Mouse (Mus musculus) forebrain, embryonic 16.5 days (tissue): Measurements from ENCODE around the gene Serp2. TPM values are rescaled to one million over a fixed set of nuclear protein-coding genes. Genes with fewer than 3 reads are reported as not detected.
A peak's percentile ranks its signal among the peaks of the same experiment; 100 is the strongest.
"Not testable (repeated sequence)": the region's sequence is repeated elsewhere in the genome, so short reads cannot be mapped to it uniquely, and the experiment has no call there.

Experiments used
- ATAC-seq: fragments of 200-750 bp; cut with Nextera tagmentation; 2 replicates; pipeline ENCODE4 v1.8.0; 2017; ENCODE audit warnings: mild to moderate bottlenecking, moderate library complexity
- H3K27ac ChIP-seq: fragments of 300-500 bp; sonication (generic); 2 replicates; pipeline ENCODE4 v1.5.1; 2014; ENCODE audit warnings: low read length, control low read depth
- H3K27me3 ChIP-seq: fragments of 300-500 bp; sonication (generic); replicated peaks from 2 replicates; pipeline ENCODE4 v1.6.1; 2014; ENCODE audit warnings: low read length; ENCODE audit not compliant: control insufficient read depth, insufficient read depth
- H3K36me3 ChIP-seq: fragments of 300-500 bp; sonication (generic); 2 replicates; pipeline ENCODE4 v1.6.1; 2014; ENCODE audit not compliant: control insufficient read depth, insufficient read depth
- H3K4me1 ChIP-seq: fragments of 300-500 bp; sonication (generic); replicated peaks from 2 replicates; pipeline ENCODE4 v1.6.1; 2014; ENCODE audit warnings: low read length; ENCODE audit not compliant: control insufficient read depth, insufficient read depth
- H3K4me2 ChIP-seq: fragments of 300-500 bp; sonication (generic); 2 replicates; pipeline ENCODE4 v1.6.1; 2014; ENCODE audit warnings: mild to moderate bottlenecking, low read length, control low read depth
- H3K4me3 ChIP-seq: fragments of 300-500 bp; sonication (generic); replicated peaks from 2 replicates; pipeline ENCODE4 v1.5.1; 2014; ENCODE audit warnings: mild to moderate bottlenecking, low read length, control low read depth
- H3K9ac ChIP-seq: fragments of 300-500 bp; sonication (generic); replicated peaks from 2 replicates; pipeline ENCODE4 v1.6.1; 2014; ENCODE audit warnings: low read depth, low read length, control low read depth
- H3K9me3 ChIP-seq: fragments of 300-500 bp; sonication (generic); 2 replicates; pipeline ENCODE4 v1.6.1; 2016; ENCODE audit warnings: low read length; ENCODE audit not compliant: control insufficient read depth
- WGBS: fragments of 180-500 bp; shearing (Covaris S2); extraction: QIAGEN DNeasy Blood & Tissue Kit; methylation state at CpG from one replicate; pipeline ENCODE4 v1.1.7; 2014; 5-methylcytosine and 5-hydroxymethylcytosine counted together
- polyA plus RNA-seq: library from polyadenylated mRNA; unstranded; fragments of >200 nt; fragmentation: Nextera tagmentation; extraction: Ambion mirVana; gene quantifications from 2 replicates; pipeline ENCODE4 v1.2.1, GENCODE M21; 2015

Serp2 gene
- polyA plus RNA-seq, 1 experiment from 2014 or later: 163 TPM

DNA sequence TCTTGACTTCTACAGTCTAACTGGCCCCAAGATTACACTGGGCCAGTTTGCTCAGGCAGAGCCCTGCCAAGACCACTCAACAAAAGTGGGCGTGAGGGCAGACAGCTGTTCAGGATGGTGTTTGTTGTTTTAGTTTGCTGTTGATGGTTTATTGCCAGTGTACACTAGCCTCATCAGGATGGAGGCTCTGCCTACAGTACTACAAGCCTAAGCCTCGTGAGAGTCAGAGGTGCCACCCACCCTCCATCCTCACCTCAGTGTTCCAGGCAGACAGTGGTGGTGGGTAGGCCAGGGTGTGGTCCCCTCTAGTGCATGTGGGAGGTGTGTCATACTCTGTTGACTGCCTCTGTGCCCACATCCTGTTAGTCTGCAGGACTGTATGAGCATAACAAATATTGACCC is 23.0 kb upstream of the Serp2 start:
- H3K9ac ChIP-seq: no peak overlapping the region
- WGBS: 83% methylated on average over 2 of the region's 2 CpGs
- no peak overlapping the region for H3K4me3 ChIP-seq
- H3K27ac ChIP-seq: no peak overlapping the region
- peaks cover 13% of the 10 kb centered on the region for H3K4me1 ChIP-seq
- no peak overlapping the region for H3K4me2 ChIP-seq
- H3K9me3 ChIP-seq: no peaks in the 10 kb centered on the region
- H3K27me3 ChIP-seq: no peaks in the 10 kb centered on the region
- no peak for ATAC-seq
- no peaks in the 10 kb centered on the region for H3K36me3 ChIP-seq

DNA sequence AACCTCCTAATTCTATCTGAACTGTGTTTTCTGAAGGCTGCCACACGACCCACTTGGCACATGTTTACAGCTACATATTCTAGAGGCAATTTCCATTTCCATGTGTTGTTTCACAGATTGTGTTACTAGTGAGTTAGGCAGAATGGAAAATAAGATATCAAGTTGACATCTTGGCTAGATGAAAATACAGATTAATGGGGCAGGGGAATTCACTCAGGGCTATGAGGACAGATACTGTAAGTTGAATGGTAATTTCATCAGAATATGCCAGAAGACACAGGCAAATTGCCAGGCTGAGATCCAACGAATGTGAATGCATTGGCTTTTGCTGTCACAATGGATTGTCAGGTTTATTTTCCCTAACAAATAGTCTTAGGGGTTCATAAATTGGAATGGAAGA is 21.2 kb upstream of the Serp2 start:
- Histone ChIP-seq H3K9ac (no peak overlapping the region), H3K9me3 (no peaks in the 10 kb centered on the region), H3K36me3 (no peaks in the 10 kb centered on the region), H3K4me3 (no peak overlapping the region), H3K27ac (peak overlapping the region; percentile 79), H3K4me2 (no peak overlapping the region), H3K4me1 (peaks cover 13% of the 10 kb centered on the region), H3K27me3 (no peaks in the 10 kb centered on the region)
- 6% methylated on average over 2 of the region's 2 CpGs for WGBS
- peak; percentile 86 for ATAC-seq

DNA sequence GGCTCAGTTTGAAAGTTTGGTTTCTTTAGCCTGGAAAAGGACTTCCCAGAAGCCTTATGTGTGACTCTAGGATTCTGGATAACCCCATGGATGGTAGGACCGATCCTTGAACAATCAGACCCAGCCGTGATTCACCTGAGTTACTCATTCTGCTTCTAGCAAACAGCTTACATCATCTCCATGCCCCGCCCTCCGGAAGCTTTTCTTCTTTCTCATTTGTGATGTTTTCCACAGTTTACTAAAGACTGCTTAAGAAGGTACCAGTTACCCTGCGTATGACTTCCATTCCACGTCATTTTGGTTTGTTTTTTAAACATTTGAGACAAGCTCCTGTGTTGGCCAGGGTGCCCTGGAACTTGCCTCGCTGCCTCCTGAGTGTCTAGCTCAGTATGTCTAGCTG is 13.6 kb upstream of the Serp2 start:
- no peaks in the 10 kb centered on the region for H3K9me3 ChIP-seq
- H3K4me3 ChIP-seq: no peak overlapping the region
- no peaks in the 10 kb centered on the region for H3K4me1 ChIP-seq
- no peaks in the 10 kb centered on the region for H3K36me3 ChIP-seq
- H3K27me3 ChIP-seq: no peaks in the 10 kb centered on the region
- H3K9ac ChIP-seq: no peak overlapping the region
- H3K27ac ChIP-seq: no peak overlapping the region
- no peak overlapping the region for H3K4me2 ChIP-seq
- no peak for ATAC-seq
- WGBS: 87% methylated on average over 7 of the region's 7 CpGs

DNA sequence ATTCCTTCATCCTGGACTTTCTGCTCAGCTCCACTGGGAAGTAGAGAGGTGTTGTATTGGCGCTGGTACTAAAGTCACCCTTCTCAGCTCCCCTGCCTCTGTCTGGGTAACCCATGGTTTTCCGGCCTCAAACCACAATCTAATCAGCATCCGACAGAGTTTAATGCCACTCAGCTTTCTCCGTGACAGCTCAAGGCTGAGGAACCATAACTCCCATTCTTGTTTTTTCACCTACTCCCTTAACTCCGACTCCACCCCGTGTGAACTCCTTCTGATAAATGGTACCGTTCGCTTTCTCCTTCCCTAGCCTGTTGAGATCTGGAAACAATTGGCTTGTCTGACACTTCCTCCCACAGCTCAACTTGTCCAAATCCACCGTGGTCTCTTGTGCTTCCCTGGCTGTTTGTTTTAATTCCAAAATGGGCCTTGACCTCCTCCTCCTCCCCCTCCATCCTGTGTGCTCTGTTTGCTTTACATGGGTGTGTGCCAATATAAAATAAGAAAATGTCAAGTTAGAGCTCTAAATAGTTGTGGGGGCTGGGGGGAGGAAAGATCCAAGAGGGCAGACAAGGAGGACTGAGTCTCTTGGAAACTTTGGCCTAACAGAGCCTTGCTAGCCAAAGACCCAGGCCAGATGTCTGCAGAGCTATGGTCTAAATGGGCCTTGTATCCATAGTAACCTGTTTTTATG is 12.7 kb upstream of the Serp2 start:
- Histone ChIP-seq H3K4me2 (no peak overlapping the region), H3K27ac (no peak overlapping the region), H3K9me3 (no peaks in the 10 kb centered on the region), H3K27me3 (no peaks in the 10 kb centered on the region), H3K4me1 (no peaks in the 10 kb centered on the region), H3K4me3 (no peak overlapping the region), H3K36me3 (no peaks in the 10 kb centered on the region), H3K9ac (no peak overlapping the region)
- 79% methylated on average over 9 of the region's 9 CpGs for WGBS
- ATAC-seq: no peak

DNA sequence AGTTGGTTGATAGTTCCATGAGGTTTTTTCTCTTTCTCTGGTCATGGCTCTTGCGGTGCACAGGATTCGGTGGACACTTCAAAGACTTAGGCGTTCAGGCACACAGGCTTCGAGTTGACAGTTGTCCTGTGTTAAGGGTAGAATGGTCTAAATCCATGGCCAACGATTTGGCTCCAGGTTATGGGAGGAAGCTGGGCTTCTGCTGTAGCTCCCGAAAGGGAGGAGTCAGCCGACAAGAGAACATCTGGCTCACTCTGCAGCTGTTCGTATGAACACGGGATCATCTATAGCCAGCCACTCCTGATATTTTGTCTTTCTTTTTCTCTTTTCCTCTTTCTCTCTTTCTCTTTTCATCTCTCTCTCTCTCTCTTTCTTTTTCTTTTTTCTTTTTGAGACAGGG is 11.9 kb upstream of the Serp2 start:
- Histone ChIP-seq H3K4me2 (no peak overlapping the region), H3K4me3 (no peak overlapping the region), H3K27ac (no peak overlapping the region), H3K9me3 (no peaks in the 10 kb centered on the region), H3K36me3 (no peaks in the 10 kb centered on the region), H3K27me3 (no peaks in the 10 kb centered on the region), H3K4me1 (no peaks in the 10 kb centered on the region), H3K9ac (no peak overlapping the region)
- ATAC-seq: no peak
- WGBS: 85% methylated on average over 9 of the region's 9 CpGs

DNA sequence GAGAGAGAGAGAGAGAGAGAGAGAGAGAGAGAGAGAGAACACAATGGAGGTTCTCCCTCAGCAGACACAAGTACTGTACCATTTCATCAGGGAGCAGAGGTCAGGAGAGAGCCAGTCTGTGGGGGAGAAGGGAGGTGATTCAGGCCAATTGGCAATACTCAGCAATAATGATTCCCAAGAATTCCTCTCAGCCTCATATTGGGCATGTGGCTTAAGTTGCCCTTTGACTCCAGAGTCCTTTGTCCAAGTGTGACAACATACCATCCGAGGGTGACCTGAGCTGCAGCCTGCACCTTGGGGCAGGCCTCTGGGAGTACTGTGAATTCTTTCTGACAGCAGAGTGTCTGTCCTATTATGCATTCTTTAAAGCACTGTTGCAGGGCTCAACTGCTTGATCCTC is 10.6 kb upstream of the Serp2 start:
- no peak for ATAC-seq
- no peaks in the 10 kb centered on the region for H3K27me3 ChIP-seq
- no peaks in the 10 kb centered on the region for H3K36me3 ChIP-seq
- H3K27ac ChIP-seq: no peak overlapping the region
- H3K4me1 ChIP-seq: no peaks in the 10 kb centered on the region
- no peaks in the 10 kb centered on the region for H3K9me3 ChIP-seq
- no peak overlapping the region for H3K4me2 ChIP-seq
- H3K9ac ChIP-seq: no peak overlapping the region
- H3K4me3 ChIP-seq: no peak overlapping the region
- WGBS: 58% methylated on average over 1 of the region's 1 CpGs

DNA sequence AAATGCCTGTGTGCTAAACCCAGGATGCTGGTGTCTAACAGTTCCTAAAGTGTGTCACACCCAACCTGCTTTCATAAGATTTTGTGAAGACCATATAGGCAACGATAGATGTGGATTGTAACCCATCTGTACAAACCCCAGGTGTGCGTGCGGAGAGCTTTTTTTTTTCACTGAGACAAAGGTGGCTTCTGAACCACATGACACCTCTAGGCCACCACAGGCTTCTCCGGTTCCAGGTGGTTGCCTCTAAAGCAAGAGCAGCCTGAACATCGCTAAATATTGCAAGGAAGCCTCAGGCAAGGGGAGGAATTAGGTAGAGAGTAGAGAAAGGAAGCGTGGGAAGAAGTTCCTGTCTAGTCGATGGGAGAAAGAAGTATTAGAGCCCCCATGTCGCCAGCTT is 10.0 kb upstream of the Serp2 start:
- no peaks in the 10 kb centered on the region for H3K27me3 ChIP-seq
- no peak overlapping the region for H3K4me3 ChIP-seq
- no peaks in the 10 kb centered on the region for H3K4me1 ChIP-seq
- no peak for ATAC-seq
- WGBS: 83% methylated on average over 8 of the region's 8 CpGs
- no peaks in the 10 kb centered on the region for H3K36me3 ChIP-seq
- H3K27ac ChIP-seq: no peak overlapping the region
- H3K9ac ChIP-seq: no peak overlapping the region
- no peaks in the 10 kb centered on the region for H3K9me3 ChIP-seq
- H3K4me2 ChIP-seq: no peak overlapping the region

DNA sequence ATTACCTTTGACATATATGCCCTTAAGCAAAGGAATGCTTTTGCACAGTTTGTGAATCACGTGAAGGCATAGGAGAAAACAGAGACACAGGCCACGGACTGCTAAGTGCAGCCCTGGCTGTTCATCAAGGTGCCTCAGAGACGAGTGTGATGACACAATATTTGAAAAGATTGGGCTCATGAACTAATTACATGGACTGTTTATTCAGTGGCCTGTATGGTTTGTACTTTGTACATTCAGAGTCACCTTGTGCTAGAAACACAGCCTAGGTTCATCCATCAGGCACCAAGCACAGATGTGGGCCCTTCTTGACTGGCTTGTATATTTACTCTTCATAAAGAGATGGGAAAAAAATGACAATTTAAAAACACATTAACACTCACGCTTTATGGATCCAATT is 9.5 kb upstream of the Serp2 start:
- no peaks in the 10 kb centered on the region for H3K9me3 ChIP-seq
- ATAC-seq: no peak
- H3K9ac ChIP-seq: no peak overlapping the region
- H3K4me1 ChIP-seq: no peaks in the 10 kb centered on the region
- H3K4me3 ChIP-seq: no peak overlapping the region
- no peak overlapping the region for H3K4me2 ChIP-seq
- no peaks in the 10 kb centered on the region for H3K36me3 ChIP-seq
- no peaks in the 10 kb centered on the region for H3K27me3 ChIP-seq
- no peak overlapping the region for H3K27ac ChIP-seq
- WGBS: 72% methylated on average over 4 of the region's 4 CpGs

DNA sequence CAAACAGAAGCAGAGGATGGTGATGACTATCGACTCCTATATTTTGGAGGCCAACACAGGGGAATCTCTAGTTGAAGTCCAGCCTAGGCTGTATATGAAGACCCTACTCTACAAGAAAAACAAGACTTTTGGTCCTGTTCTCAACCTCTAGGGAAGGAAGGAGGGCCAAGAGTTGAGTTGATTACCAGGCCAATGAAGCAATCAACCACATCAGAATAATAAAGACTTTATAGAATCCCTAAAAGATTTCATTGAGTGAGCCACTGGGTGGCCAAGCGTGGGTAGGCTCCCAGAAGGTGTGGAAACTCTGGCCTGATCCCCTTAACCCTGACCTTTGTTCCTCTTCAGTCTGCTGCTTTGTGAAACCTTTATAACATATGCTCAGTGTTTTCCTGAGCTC is 2.5 kb upstream of the Serp2 start:
- Histone ChIP-seq H3K4me2 (no peak overlapping the region), H3K4me3 (no peak overlapping the region), H3K27me3 (no peaks in the 10 kb centered on the region), H3K4me1 (peaks cover 20% of the 10 kb centered on the region), H3K9ac (no peak overlapping the region), H3K9me3 (no peaks in the 10 kb centered on the region), H3K36me3 (no peaks in the 10 kb centered on the region), H3K27ac (no peak overlapping the region)
- WGBS: 90% methylated on average over 2 of the region's 2 CpGs
- ATAC-seq: no peak

DNA sequence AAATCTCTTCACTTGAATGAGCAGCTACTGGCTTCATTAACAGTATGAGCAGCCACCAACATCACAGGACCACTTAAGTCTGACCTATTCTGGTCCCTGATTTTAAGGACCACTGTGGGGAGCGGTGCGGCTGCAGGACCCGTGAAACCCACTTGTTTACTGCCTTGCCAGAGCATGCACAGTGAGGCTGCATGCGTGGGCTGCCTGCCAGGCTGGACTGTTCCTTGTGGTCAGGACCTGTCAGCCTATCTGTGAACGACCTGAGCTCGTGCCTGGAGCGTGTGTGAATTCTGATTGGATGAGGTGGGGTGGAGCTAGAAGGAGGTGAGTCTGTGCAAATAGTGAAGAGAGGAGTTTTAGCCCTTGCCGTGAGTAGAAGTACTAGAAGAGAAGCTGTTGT is 1.5 kb upstream of the Serp2 start:
- not testable (repeated sequence) for H3K36me3 ChIP-seq, H3K9me3 ChIP-seq, ATAC-seq, H3K4me2 ChIP-seq, H3K9ac ChIP-seq, H3K27ac ChIP-seq, H3K4me3 ChIP-seq, H3K27me3 ChIP-seq
- peaks cover 20% of the 10 kb centered on the region for H3K4me1 ChIP-seq
- 58% methylated on average over 8 of the region's 8 CpGs for WGBS
